19 mouse cellular contexts compared by ENCODE assay signal in the genomic region with DNA sequence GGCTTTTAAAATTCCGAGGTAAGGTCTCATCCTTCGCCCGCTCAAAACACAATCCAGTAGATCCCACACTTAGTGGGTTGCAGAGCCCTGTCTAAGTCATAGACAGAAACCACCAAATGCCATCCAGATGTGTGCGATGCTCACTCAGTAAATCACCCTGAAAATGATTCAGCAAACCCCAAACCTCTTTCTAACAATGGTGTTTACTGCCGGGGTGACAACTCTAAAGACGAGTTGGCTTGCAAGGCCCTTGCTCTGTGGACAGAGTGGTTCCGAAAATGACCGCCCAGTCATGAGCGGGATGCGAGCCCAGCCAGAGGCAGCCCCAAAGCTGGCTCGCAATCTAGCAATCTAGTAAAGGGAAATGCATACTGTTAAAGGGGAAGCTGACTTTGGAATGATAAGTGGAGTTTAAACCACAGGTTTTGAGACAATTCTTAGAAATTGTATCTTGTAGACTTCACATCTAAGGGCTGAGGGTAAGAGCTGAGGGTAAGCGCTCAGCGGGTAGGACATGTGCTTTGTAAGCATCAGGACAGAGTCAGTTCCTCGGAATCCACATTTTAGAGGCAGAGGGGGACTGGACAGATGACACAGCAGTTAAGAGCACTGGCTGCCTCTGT. TPM values are rescaled to one million over a fixed set of nuclear protein-coding genes. Genes with fewer than 3 reads are reported as not detected.
DNase-seq lines count a peak whose midpoint lies in the region; ATAC-seq and TF ChIP-seq lines count a peak whose summit lies in the region.
"Had no signal": no experiment of that assay in that cellular context is flagged by ENCODE, and none has a peak within 500 bp of the region (broad histone marks: within the 10 kb centered on the region; RNA-seq: fewer than 3 reads in every experiment).

No protein-coding gene starts in this region.

- H3K9ac ChIP-seq in liver, embryonic 12.5 days, result no peak overlapping the region
- H3K9ac ChIP-seq in neural tube, embryonic 15.5 days (replicated peaks), result no peak overlapping the region
- H3K9ac ChIP-seq: heart, embryonic 13.5 days; neural tube, embryonic 13.5 days had no signal

- H3K4me2 ChIP-seq in liver, embryonic 12.5 days, result peak overlapping the region; percentile 16; the same call in 1 of the 2 replicates
- H3K4me2 ChIP-seq in neural tube, embryonic 15.5 days, result no peak overlapping the region
- H3K4me2 ChIP-seq: heart, embryonic 13.5 days; neural tube, embryonic 13.5 days had no signal

- H3K9me3 ChIP-seq in liver, embryonic 12.5 days (replicated peaks), result no peaks in the 10 kb centered on the region
- no peaks in the 10 kb centered on the region for H3K9me3 ChIP-seq in neural tube, embryonic 15.5 days (replicated peaks)
- H3K9me3 ChIP-seq in midbrain, embryonic 10.5 days (replicated peaks), result no peaks in the 10 kb centered on the region
- H3K9me3 ChIP-seq: heart, embryonic 13.5 days; neural tube, embryonic 13.5 days had no signal

- TF ChIP-seq CTCF in gastrocnemius, adult 2 months (IDR thresholded peaks at IDR 0.05), result no peak
- no peak for TF ChIP-seq CTCF in bone marrow macrophage, adult 2 months (IDR thresholded peaks at IDR 0.05; ENCODE audit: low read depth, low read length)

- H3K4me1 ChIP-seq in bone marrow macrophage, adult 2 months (ENCODE audit: control insufficient read depth, insufficient read depth, low read length), result peaks cover 28% of the 10 kb centered on the region
- H3K4me1 ChIP-seq in liver, embryonic 12.5 days, result peaks cover 51% of the 10 kb centered on the region
- H3K4me1 ChIP-seq in neural tube, embryonic 15.5 days, result no peaks in the 10 kb centered on the region
- H3K4me1 ChIP-seq in midbrain, embryonic 10.5 days, result 0 out of 2 replicates have a peak, but pooled peaks cover 3% of the 10 kb centered on the region
- H3K4me1 ChIP-seq: neural tube, embryonic 13.5 days had no signal

- H3K4me3 ChIP-seq in gastrocnemius, adult 2 months, result no peak overlapping the region
- no peak overlapping the region for H3K4me3 ChIP-seq in bone marrow macrophage, adult 2 months (ENCODE audit: insufficient read depth, low read length)
- no peak overlapping the region for H3K4me3 ChIP-seq in liver, embryonic 12.5 days
- no peak overlapping the region for H3K4me3 ChIP-seq in neural tube, embryonic 15.5 days (replicated peaks)
- H3K4me3 ChIP-seq in midbrain, embryonic 10.5 days, result no peak overlapping the region
- H3K4me3 ChIP-seq: heart, embryonic 13.5 days; neural tube, embryonic 13.5 days had no signal

- peak; percentile 21 for DNase-seq in gastrocnemius, adult 2 months
- DNase-seq in gastrocnemius, postnatal 4 days (ENCODE audit: low spot score in 2 of 2), result no peak
- no peak for DNase-seq in midbrain, embryonic 10.5 days (ENCODE audit: low spot score)
- DNase-seq: cerebellum, postnatal 10 days; gastrocnemius, postnatal 25 days; heart, postnatal 36 days; kidney, adult 11 months; kidney, postnatal 14 days; right cerebral cortex, postnatal 25 days; thymus, postnatal 36 days had no signal

- intact Hi-C loops in gastrocnemius, adult 2 months (cut with DNase I), result no loop called here

- H3K27ac ChIP-seq in gastrocnemius, adult 2 months, result no peak overlapping the region
- 0 out of 2 replicates have a peak overlapping the region, but pooled peaks have one; percentile 9 for H3K27ac ChIP-seq in bone marrow macrophage, adult 2 months (ENCODE audit: insufficient read depth, low read depth, low read length)
- peak overlapping the region; percentile 60; the same call in 1 of the 2 replicates for H3K27ac ChIP-seq in liver, embryonic 12.5 days
- H3K27ac ChIP-seq in neural tube, embryonic 15.5 days (replicated peaks), result no peak overlapping the region
- no peak overlapping the region for H3K27ac ChIP-seq in midbrain, embryonic 10.5 days (replicated peaks)
- H3K27ac ChIP-seq: heart, embryonic 13.5 days; neural tube, embryonic 13.5 days had no signal

- H3K36me3 ChIP-seq in liver, embryonic 12.5 days, result no peaks in the 10 kb centered on the region
- H3K36me3 ChIP-seq in neural tube, embryonic 15.5 days, result peaks cover 38% of the 10 kb centered on the region
- H3K36me3 ChIP-seq in midbrain, embryonic 10.5 days, result peaks cover 16% of the 10 kb centered on the region

- H3K27me3 ChIP-seq in liver, embryonic 12.5 days (replicated peaks), result no peaks in the 10 kb centered on the region
- H3K27me3 ChIP-seq in neural tube, embryonic 15.5 days (replicated peaks), result no peaks in the 10 kb centered on the region
- no peaks in the 10 kb centered on the region for H3K27me3 ChIP-seq in midbrain, embryonic 10.5 days (ENCODE audit: low read depth, poor library complexity, severe bottlenecking)
- H3K27me3 ChIP-seq: heart, embryonic 13.5 days; neural tube, embryonic 13.5 days had no signal

- peak; percentile 66 for ATAC-seq in liver, embryonic 12.5 days
- peak; percentile 42 for ATAC-seq in megakaryocyte-erythroid progenitor cell, adult 5-6 weeks (replicated peaks; ENCODE audit: low FRiP score, low TSS enrichment, poor library complexity, severe bottlenecking)
- ATAC-seq in neural tube, embryonic 15.5 days (ENCODE audit: low FRiP score), result no peak
- ATAC-seq in erythroid progenitor cell, adult 5-6 weeks (replicated peaks; ENCODE audit: low FRiP score, poor library complexity, severe bottlenecking), result no peak
- ATAC-seq: hindbrain, embryonic 16.5 days; lung, postnatal 0 days had no signal

- 30% methylated on average over 14 of the region's 14 CpGs for WGBS in liver, embryonic 12.5 days (ENCODE audit: insufficient replicate concordance)
- 91% methylated on average over 14 of the region's 14 CpGs for whole genome bisulfite sequencing in neural tube, embryonic 15.5 days
- WGBS in midbrain, embryonic 10.5 days, result 94% methylated on average over 14 of the region's 14 CpGs

- no peak for TF ChIP-seq POLR2A in bone marrow macrophage, adult 2 months (IDR thresholded peaks at IDR 0.05; ENCODE audit: borderline replicate concordance, low read depth, low read length)

RNA-seq across cellular contexts. Expression of gene Pik3cd, which starts 40.3 kb away (rescaled TPM):
- total RNA-seq in gastrocnemius, adult 2 months (2021), result 1 to 10 TPM; 8.9 to 9.1 TPM
- 10 to 100 TPM in 1 of 2 experiments, 1 to 10 TPM in 1; 8.7 to 11.7 TPM for total RNA-seq in gastrocnemius, postnatal 4 days (2021)
- polyA plus RNA-seq in bone marrow macrophage, adult 2 months (2012; ENCODE audit: insufficient read depth, insufficient read length, missing spikeins), result 91.4 and 100 TPM in 2 replicates
- polyA plus RNA-seq in liver, embryonic 12.5 days (2016; fragmentation: Nextera tagmentation; extraction: Ambion mirVana), result 7.6 and 8.9 TPM in 2 replicates
- total RNA-seq in megakaryocyte-erythroid progenitor cell, adult 5-6 weeks (2014; fragmentation: Nextera tagmentation), result 29.6 and 39.7 TPM in 2 replicates
- total RNA-seq in megakaryocyte-erythroid progenitor cell, adult 5-6 weeks (2017), result 14.1 and 17.9 TPM in 2 replicates
- polyA plus RNA-seq in neural tube, embryonic 15.5 days (2015; fragmentation: Nextera tagmentation; extraction: Ambion mirVana), result 16.0 and 18.0 TPM in 2 replicates
- total RNA-seq in erythroid progenitor cell, adult 5-6 weeks (2015; ENCODE audit: low replicate concordance), result 5.9 and 8.6 TPM in 2 replicates
- 7.8 and 16.3 TPM in 2 replicates for total RNA-seq in erythroid progenitor cell, adult 5-6 weeks (2017; ENCODE audit: low replicate concordance)
- polyA plus RNA-seq in midbrain, embryonic 10.5 days (2016; fragmentation: Nextera tagmentation; extraction: Ambion mirVana), result 7.9 and 11.2 TPM in 2 replicates

Comparison
In these comparisons a context has a peak if more than half of its experiments do, and no peak if none do; other contexts are left out.
1. H3K27ac ChIP-seq: peak in bone marrow macrophage, adult 2 months (single experiment) and liver, embryonic 12.5 days (single experiment); none in gastrocnemius, adult 2 months (single experiment), neural tube, embryonic 15.5 days (single experiment) and midbrain, embryonic 10.5 days (single experiment).
2. ATAC-seq: peak in liver, embryonic 12.5 days (single experiment) and megakaryocyte-erythroid progenitor cell, adult 5-6 weeks (single experiment); none in neural tube, embryonic 15.5 days (single experiment) and erythroid progenitor cell, adult 5-6 weeks (single experiment).